Mouse (Mus musculus) megakaryocyte, embryonic 14.5 days (primary cell): ENCODE measurements at regions not wholly inside any gene's neighbourhood (a gene's known extent, or its start where the extent isn't known, plus 50 kb on each side); places are given as distances from the start of the nearest gene placed in this dataset.

Source experiments
- FLI1 ChIP-seq: IDR thresholded peaks from 2 replicates; pipeline ENCODE4 v1.6.1; 2012; ENCODE audit warnings: low read length, inconsistent platforms, mixed read lengths
- GATA1 ChIP-seq: IDR thresholded peaks from 3 replicates; pipeline ENCODE4 v1.6.1; 2012; ENCODE audit warnings: mixed read lengths, low read length, inconsistent platforms, borderline replicate concordance

DNA sequence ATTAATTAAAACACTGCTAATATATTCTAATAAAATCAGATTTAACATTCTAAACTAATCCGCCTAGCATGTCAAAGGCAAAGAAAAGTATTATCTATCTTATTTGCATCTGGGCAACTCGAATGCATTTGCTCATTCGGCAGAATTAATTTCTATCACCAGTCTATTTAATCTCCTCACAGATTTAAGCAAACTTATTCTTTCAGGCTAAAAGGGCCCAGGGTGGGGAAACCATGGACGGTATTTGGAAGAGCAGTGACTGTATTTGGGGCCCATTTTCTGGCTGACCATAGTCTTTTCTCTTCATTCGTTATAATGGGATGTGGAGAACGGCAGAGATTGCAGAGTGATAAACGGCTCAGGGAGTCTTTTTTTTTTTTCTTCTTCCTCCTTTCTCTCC, 423.5 kb upstream of the Ubash3b start:
- no peak for TF ChIP-seq GATA1
- TF ChIP-seq FLI1: no peak
